Mouse (Mus musculus) CD4-positive, CD25-positive, alpha-beta regulatory T cell, adult 2 months (primary cell): ENCODE results near the gene 1700007K13Rik.
"Not testable (repeated sequence)": the region's sequence is repeated elsewhere in the genome, so short reads cannot be mapped to it uniquely, and the experiment has no call there.

ENCODE experiments used
- DNase-seq: peaks from one replicate; pipeline ENCODE4 v3.0.0-alpha.2; 2012; ENCODE audit warnings: low read depth, low spot score

1700007K13Rik gene

DNA sequence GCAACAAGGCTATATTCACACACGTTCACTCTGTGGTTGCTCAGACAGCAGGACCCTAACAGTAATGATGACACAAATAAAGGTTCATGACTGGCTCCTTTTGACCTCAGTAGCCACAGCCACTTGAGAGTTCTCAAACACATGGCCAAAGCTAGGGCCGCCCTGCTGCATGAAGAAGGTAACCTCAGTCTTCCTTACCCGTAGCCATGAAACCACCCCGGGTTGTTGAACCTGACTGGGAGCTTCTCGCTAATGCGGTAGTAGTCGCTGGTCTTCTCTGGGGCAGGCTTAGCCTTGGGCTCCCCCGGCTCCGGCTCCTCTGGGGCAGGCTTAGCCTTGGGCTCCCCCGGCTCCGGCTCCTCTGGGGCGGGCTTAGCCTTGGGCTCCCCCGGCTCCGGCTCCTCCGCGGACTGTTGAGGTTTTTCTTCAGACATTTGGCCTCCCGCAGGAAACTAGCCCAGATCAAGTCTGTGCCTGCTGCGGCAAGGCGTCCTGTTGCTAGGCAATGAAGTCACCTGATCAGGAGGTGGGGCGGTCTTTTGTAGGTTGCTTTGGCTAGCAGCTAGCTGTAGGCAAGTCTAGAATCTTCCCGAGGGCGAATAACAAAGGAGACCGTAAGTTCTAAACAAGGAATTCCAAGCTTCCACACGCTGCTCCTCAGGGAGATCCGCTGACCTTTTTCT is at the start of gene 1700007K13Rik:
1700007K13Rik (minus strand) TSS at position 497 of the 683 bp plus-strand sequence.
- peak; percentile 85 for DNase-seq

GRCm38 (mm10) chr2:28514489-28514888 is 48.4 kb upstream of the 1700007K13Rik start:
- peak; percentile 95 for DNase-seq

- DNase-seq = peak; percentile 62
Observed at GRCm38 (mm10) chr2:28513431-28514370, 47.6 kb upstream of the 1700007K13Rik start.

DNA sequence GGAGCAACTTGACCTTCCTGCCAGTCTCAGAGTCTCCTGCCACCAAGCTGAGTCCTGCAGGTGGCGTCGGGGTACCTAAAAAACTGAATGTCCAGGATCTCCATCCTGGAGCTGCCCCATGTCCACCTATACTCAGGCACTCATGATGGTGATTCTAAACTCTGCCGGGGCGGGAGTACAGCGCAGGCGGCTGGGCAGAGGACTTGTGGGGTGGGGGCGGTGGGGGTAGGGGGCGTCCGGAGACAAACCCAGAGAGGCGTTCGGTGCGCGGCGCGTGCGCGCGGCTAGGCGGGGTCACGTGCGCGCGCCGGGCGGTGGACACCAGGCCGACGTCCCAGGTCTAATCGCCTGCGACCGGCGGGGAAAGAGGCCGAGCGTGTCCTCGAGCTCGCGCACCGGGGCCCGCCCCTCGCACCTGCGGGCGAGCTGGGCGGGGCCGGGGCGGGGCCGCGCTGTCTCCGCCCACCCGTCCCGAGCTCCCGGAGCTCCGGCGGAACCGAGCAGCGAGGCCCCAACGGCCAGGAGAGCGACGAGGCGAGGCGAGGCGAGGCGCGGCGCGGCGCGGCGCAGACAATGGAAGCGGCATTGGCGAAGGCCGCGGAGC is 46.8 kb upstream of the 1700007K13Rik start, which contains the start of gene Ralgds:
Ralgds (plus strand) TSS at position 328 of the 604 bp plus-strand sequence.
- peak; percentile 85 for DNase-seq

DNA sequence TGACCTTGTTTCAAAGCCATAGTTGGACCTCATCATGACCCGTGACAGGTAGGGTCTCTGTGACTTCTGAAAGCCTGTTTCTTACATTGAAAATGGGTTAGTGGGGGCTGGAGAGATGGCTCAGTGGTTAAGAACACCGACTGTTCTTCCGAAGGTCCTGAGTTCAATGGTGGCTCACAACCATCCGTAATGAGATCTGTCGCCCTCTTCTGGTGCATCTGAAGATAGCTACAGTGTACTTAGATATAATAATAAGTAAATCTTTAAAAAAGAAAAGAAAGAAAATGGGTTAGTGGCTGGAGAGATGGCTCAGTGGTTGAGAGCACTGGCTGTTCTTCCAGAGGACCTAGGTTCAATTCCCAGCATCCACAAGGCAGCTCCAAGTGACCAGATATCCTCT is 45.5 kb upstream of the 1700007K13Rik start:
- peak; percentile 49 for DNase-seq

DNA sequence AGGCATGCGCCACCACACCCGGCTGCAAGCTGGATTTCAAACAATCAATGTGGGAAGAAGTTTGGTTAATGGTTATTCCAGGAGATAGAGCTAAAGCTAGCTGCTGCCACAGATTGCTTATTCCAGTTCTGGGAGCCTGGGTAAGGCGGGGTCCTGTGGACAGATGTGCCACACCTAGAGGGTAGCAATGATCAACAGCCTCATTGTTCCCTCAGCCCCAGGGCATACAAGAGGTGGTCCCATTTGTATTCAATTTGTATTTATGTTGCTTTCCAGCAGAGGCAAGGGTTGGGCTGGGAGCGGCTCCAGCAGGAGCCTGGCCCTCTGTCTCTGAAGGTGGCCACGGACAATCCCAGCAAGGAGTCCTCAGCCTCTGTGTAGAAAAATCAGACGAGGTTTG is 40.2 kb upstream of the 1700007K13Rik start:
- DNase-seq = no peak

DNA sequence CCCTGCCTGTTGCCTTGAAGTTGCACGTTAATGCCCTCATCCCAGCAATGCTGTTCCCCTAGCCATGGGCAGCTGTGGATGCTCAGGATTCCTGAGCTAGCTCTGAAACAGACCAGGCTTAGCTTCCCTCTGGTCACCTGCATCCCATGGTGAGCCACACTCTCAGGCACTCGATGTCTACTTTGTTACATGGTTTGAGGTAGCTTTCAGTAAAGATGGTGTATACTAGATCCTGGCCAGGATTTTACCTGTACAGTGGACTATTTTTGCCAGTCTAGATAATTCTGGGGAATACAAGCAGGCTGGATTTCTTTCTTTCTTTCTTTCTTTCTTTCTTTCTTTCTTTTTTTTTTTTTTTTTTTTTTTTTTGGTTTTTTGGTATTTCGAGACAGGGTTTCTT is 39.7 kb upstream of the 1700007K13Rik start, which contains the start of gene Gm10134:
Gm10134 (plus strand) TSS at position 301 of the 400 bp plus-strand sequence.
- DNase-seq = no peak

GRCm38 (mm10) chr2:28504676-28505075 is 38.5 kb upstream of the 1700007K13Rik start:
- no peak for DNase-seq

- no peak for DNase-seq
Observed at GRCm38 (mm10) chr2:28502987-28503386, 36.9 kb upstream of the 1700007K13Rik start.

DNA sequence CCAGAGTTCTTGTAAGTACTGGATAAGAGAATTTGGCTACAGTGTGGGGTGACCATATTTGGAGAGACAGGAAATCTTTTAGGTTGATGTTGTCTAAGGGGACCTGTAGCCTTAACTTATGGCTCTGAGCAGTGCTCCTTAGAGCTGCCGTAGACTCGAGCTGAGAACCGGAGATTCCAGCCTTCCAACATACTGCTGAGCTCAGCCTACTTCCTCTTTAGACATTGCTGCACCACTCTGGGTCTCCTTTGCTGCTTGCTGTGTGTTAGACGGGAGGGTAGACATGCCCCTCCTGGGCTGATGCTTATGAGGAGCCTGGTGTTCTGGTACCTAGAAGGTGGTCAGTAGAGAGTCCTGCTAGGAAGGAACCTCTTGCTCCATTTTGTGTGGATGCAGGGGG is 32.3 kb upstream of the 1700007K13Rik start:
- no peak for DNase-seq

- DNase-seq = no peak
Observed at GRCm38 (mm10) chr2:28497561-28497960, 31.4 kb upstream of the 1700007K13Rik start.

DNA sequence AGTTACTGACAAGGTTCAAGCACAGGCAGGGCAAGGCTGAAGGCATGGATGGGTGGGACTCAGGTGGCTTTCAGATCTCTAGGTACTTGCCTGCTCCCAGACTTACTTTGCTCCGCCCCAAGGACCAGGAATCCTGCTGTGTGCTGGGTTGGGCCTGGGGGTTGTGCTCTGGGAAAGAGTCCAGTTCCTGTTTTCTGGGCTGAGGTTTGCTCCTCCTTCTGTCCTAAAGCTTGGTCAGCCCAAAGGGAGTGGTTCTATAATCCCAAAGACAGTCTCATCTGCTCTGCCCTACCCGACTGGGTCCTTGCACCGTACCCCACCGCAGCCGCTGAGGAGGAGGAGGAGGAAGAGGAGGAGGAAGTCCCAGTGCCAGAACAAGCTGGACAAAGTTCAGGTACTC is 30.5 kb upstream of the 1700007K13Rik start, which contains the start of gene Gbgt1:
Gbgt1 (plus strand) TSS at position 221 of the 400 bp plus-strand sequence.
- DNase-seq = no peak

DNA sequence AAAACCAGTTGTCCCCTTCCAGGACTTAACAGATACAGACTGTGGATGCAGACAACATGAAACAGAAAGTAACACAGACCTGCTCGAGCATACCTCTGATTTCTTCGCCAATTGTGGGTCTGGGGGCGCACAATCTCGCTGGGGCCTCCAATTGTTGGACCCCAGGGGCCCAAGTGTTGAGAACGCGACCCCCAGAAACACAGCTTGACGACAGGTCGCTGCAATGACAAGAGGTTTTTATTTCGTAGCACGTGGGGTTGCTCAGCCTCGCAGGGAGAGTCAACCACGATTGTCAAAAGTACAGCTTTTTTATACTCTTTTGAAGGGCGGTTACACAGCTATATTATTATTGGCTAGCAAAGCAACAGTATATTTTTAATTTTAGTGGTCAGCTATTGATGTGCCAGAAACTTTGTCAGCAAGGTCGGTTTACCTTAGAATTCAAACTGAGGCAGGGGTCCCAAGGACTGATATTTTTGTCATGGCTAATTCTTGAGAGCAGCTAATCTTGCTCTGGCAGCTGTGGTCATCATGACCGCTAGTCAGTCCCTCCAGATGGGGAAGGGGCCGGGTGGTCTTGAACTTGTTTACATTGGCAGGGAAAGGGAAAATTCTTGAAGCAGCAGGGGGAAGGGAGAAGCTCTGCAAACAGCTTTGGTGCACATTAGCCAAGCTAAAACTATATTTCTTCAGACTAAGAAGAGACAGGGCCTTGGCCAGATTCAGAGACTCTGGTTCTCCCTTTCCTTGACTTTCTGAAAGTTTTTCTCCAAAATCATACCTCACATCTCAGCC is 29.9 kb upstream of the 1700007K13Rik start:
- DNase-seq = no peak

DNA sequence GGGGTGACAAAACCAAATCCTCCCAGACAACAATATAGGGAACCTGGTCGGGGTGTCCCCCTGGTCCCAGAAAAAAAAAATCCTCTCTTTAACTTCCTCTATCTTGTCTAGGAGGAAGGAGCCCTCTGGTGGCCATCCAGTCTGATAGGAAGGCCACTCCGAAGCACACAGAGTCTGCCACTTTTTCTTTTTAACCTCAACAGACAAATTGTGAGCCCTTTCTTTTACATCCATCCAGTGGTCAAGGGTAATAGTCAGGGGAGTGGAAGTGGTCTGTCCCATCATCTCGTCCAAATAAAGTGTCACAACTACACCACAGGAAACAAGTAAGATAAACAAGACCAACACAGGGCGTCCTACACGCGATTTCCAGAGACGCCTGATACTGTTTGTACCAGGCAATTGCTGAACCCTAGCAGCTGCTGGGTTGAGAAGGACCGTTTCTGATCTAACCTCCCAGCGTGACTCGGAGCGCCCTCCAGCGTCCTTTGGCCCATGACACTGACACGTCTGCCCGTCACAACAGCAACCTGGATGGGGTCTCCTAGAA is 29.1 kb upstream of the 1700007K13Rik start:
- DNase-seq = peak; percentile 29

DNA sequence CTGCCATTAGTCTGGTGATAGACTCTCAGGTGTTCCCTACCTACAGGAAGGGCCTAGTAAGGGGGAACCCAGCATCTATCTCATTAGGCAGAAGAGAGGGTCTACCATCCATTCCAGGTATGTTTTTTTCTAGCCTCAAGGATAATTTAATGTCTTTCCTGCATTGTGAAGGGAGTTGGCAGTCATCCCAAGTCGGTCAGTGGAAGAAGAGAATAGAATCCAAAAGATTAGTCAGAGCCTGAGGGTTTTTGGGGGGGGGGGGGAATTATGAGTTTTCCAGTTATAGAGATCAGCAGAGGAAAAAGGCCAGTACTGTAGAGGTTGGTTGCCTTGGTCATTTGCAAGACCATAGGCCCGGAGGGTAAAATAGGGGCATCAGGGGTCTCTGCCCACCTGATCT is 28.4 kb upstream of the 1700007K13Rik start:
- DNase-seq = no peak

DNA sequence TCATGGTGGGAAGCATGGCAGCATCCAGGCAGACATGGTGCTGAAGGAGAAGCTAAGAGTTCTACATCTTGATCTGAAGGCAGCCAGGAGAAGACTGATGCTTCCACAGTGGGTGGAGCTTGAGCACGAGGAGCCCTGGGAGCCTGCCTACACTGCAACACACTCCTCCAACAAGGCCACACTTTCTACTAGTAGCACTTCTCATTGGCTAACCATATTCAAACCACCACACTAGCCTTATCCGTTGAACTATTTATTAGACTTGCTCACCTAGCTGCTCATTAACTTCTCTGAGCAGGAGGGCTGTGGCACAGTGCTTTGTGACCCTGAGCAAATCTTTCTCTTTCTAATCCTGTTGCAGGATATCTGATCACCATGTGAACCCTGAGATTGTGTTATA is 17.7 kb upstream of the 1700007K13Rik start:
- no peak for DNase-seq

GRCm38 (mm10) chr2:28479208-28480204 is 13.4 kb upstream of the 1700007K13Rik start:
- DNase-seq = no peak

DNA sequence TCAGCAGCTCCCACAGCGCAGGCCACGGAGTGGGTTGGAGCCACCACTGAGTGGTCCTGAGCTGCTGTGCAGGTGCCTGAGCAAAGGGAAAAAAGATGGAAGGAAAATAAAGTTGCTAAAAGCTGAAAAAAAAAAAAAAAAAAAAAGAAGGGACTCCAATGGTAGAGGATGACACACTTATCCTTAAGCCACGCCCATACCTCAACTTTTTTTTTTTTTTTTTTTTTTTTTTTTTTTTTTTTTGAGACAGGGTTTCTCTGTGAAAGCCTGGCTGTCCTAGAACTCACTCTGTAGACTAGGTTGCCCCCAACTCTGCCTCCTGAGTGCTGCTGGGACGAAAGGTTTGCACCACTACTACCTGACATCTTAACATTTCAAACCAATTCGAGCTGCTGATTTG is 11.9 kb upstream of the 1700007K13Rik start:
- DNase-seq = not testable (repeated sequence)

DNA sequence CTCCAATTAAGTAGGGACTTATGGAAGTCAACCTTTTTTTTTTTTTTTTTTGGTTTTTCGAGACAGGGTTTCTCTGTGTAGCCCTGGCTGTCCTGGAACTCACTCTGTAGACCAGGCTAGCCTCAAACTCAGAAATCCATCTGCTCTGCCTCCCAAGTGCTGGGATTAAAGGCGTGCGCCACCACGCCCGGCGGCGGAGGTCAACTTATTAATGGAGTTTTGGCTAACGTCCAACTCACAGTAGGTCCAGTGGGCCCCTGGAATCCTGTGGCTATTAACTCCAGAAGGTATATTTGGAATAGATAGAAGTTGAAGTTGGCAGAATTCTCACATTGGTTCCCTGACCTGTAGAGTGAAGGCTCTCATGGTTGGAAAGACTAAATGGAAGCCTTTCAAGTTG is 5.9 kb upstream of the 1700007K13Rik start:
- DNase-seq = not testable (repeated sequence)

DNA sequence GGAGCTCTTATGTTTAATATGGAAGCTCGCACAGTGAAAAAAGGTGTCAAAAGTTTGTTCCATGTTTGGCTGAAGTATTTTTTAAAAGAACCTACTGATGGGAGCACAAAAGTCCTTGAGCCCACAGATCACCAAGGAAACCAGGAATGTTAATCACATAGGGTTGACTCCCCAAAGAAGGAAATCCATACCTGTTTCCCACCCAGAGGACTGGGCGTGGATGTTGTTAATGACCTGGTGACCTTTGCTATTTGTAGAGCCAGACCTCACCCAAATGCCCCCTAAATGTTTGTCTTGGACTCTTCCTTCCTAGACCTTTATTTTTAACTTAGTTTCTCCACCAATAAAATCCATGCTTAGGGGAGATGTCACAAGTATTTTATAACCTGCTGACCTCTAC is 4.5 kb upstream of the 1700007K13Rik start:
- DNase-seq = no peak
